Mouse (Mus musculus): ENCODE data around the gene Kcnj14. TPM values are rescaled to one million over a fixed set of nuclear protein-coding genes. Genes with fewer than 3 reads are reported as not detected.

Gene Kcnj14
- polyA plus RNA-seq, 1 experiment from 2014 or later = 0.32 TPM

DNA sequence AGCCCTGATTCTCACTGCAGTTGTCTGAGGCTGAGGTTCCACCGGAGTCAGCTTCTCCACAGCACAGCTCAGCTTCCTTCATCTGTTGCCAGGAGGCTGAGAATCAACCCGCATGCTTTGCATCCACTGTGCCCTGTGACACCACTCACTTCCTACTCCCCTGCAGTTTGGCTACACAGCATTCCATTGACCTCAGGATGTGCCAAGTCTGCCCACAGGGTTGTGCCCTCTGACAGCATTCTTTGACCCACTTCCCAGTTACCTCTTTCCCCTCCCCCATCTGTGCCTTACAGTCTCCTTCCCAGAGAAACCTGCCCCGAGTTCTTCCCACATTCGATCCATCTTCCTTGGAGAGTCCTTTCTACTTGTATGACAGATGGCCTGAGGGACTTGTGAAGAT lies 42.3 kb downstream of the Kcnj14 start:
- H3K4me2 ChIP-seq (ENCODE audit: low read depth, low read length) = no peak overlapping the region
- H3K4me1 ChIP-seq (ENCODE audit: insufficient read depth) = peaks cover 10% of the 10 kb centered on the region
- DNase-seq = no peak
- 55% methylated on average over 4 of the region's 4 CpGs for WGBS (ENCODE audit: insufficient replicate concordance)
- H3K9ac ChIP-seq (replicated peaks) = no peak overlapping the region
- H3K36me3 ChIP-seq (replicated peaks; ENCODE audit: insufficient read depth, low read length) = no peaks in the 10 kb centered on the region
- H3K27me3 ChIP-seq (ENCODE audit: insufficient read depth, low read length) = peaks cover 51% of the 10 kb centered on the region
- TF ChIP-seq CTCF (IDR thresholded peaks at IDR 0.05; ENCODE audit: low read depth) (no peak), EP300 (IDR thresholded peaks at IDR 0.05; ENCODE audit: low read depth) (no peak)
- no peaks in the 10 kb centered on the region for H3K9me3 ChIP-seq (ENCODE audit: low read length)
- ATAC-seq = no peak
- no peak overlapping the region for H3K4me3 ChIP-seq (ENCODE audit: low read depth, low read length)
- H3K27ac ChIP-seq (ENCODE audit: low read depth) = no peak overlapping the region

DNA sequence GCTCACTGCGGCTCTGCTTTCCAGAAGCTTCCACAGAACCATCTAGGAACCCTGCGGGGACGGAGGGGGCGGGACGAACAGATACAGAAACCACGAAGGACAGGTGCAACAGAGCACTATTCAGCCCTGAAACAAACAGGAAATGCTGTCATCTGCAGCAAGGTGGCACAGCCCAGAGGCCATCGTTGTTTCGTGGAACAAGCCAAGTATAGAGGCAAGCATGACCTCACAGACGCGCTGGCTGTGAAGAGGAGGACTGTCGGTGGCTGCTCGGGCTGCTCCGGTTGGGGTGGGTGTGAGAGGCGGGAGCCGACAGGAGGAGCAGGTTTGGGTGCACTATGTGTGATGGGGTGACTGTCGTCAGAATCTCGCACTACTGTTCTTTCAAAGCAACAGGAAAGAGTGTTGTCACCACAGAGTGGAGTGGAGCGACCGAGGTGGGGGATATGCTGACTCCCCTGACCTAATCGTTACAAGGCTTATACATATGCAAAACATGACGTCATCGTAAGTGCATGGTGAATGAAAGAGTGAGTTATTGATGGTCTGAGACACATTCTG lies 45.4 kb downstream of the Kcnj14 start:
- no peak for DNase-seq
- peaks cover 10% of the 10 kb centered on the region for H3K4me1 ChIP-seq (ENCODE audit: insufficient read depth)
- no peak for TF ChIP-seq CTCF (IDR thresholded peaks at IDR 0.05; ENCODE audit: low read depth)
- H3K36me3 ChIP-seq (replicated peaks; ENCODE audit: insufficient read depth, low read length) = no peaks in the 10 kb centered on the region
- H3K9ac ChIP-seq (replicated peaks) = no peak overlapping the region
- H3K27ac ChIP-seq (ENCODE audit: low read depth) = no peak overlapping the region
- H3K4me2 ChIP-seq (ENCODE audit: low read depth, low read length) = peak overlapping the region; percentile 42
- no peak overlapping the region for H3K4me3 ChIP-seq (ENCODE audit: low read depth, low read length)
- peak; percentile 16; the same call in 1 of the 2 replicates for ATAC-seq
- H3K27me3 ChIP-seq (ENCODE audit: insufficient read depth, low read length) = peaks cover 19% of the 10 kb centered on the region
- H3K9me3 ChIP-seq (ENCODE audit: low read length) = no peaks in the 10 kb centered on the region
- 19% methylated on average over 22 of the region's 22 CpGs for WGBS (ENCODE audit: insufficient replicate concordance)

DNA sequence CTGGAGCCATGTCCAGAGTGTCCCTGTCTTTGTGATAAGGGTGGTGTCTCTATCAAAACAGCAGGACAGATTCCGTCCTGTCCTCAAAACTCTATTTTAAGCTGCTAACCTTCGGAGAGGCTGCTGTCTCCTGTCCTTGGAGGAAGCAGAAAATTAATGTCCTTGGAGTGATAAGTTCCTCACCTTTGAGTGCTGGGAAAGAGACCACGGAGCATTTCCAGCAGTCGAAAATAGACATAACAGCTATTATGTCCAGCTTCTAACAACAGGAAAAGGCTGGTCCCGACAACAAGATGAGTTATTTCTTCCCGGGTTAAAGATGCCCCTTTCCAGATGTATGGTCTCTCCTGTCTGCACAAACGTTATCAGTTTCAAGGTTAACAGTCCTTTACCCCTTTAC lies 49.3 kb downstream of the Kcnj14 start:
- no peak overlapping the region for H3K9ac ChIP-seq (replicated peaks)
- WGBS (ENCODE audit: insufficient replicate concordance) = 53% methylated on average over 7 of the region's 7 CpGs
- H3K27me3 ChIP-seq (ENCODE audit: insufficient read depth, low read length) = 0 out of 2 replicates have a peak, but pooled peaks cover 2% of the 10 kb centered on the region
- H3K4me1 ChIP-seq (ENCODE audit: insufficient read depth) = peaks cover 4% of the 10 kb centered on the region; the same call in 1 of the 2 replicates
- no peak overlapping the region for H3K4me2 ChIP-seq (ENCODE audit: low read depth, low read length)
- DNase-seq = no peak
- TF ChIP-seq EP300 (IDR thresholded peaks at IDR 0.05; ENCODE audit: low read depth) = no peak
- TF ChIP-seq CTCF (IDR thresholded peaks at IDR 0.05; ENCODE audit: low read depth) = no peak
- H3K9me3 ChIP-seq (ENCODE audit: low read length) = no peaks in the 10 kb centered on the region
- ATAC-seq = no peak
- no peak overlapping the region for H3K27ac ChIP-seq (ENCODE audit: low read depth)
- H3K36me3 ChIP-seq (replicated peaks; ENCODE audit: insufficient read depth, low read length) = no peaks in the 10 kb centered on the region
- no peak overlapping the region for H3K4me3 ChIP-seq (ENCODE audit: low read depth, low read length)

DNA sequence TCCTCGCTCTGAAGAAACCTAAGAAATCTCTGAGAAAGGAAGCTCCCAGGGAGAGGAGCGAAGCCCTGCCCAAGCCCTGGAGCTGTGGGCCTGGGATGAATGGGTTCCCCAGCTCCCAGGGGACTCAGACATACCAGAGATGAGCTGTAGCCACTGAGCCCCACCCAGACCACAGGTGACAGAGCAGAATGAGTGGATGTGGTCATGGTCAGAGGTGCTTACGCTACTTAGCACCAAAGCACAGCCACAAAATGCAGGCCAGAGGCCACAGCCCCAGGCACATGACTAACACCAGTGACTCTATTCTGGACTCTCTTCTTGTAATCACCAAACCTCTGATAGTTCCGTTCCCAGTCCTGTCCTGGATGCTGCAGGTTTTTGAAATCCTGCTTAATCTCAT lies 53.5 kb downstream of the Kcnj14 start:
- ATAC-seq = no peak
- no peak overlapping the region for H3K9ac ChIP-seq (replicated peaks)
- no peak overlapping the region for H3K4me3 ChIP-seq (ENCODE audit: low read depth, low read length)
- WGBS (ENCODE audit: insufficient replicate concordance) = 61% methylated on average over 4 of the region's 4 CpGs
- TF ChIP-seq EP300 (IDR thresholded peaks at IDR 0.05; ENCODE audit: low read depth) (no peak), CTCF (IDR thresholded peaks at IDR 0.05; ENCODE audit: low read depth) (no peak)
- no peaks in the 10 kb centered on the region for H3K9me3 ChIP-seq (ENCODE audit: low read length)
- H3K27ac ChIP-seq (ENCODE audit: low read depth) = no peak overlapping the region
- H3K4me2 ChIP-seq (ENCODE audit: low read depth, low read length) = no peak overlapping the region
- no peaks in the 10 kb centered on the region for H3K36me3 ChIP-seq (replicated peaks; ENCODE audit: insufficient read depth, low read length)
- DNase-seq = no peak
- no peaks in the 10 kb centered on the region for H3K27me3 ChIP-seq (ENCODE audit: insufficient read depth, low read length)
- no peaks in the 10 kb centered on the region for H3K4me1 ChIP-seq (ENCODE audit: insufficient read depth)

DNA sequence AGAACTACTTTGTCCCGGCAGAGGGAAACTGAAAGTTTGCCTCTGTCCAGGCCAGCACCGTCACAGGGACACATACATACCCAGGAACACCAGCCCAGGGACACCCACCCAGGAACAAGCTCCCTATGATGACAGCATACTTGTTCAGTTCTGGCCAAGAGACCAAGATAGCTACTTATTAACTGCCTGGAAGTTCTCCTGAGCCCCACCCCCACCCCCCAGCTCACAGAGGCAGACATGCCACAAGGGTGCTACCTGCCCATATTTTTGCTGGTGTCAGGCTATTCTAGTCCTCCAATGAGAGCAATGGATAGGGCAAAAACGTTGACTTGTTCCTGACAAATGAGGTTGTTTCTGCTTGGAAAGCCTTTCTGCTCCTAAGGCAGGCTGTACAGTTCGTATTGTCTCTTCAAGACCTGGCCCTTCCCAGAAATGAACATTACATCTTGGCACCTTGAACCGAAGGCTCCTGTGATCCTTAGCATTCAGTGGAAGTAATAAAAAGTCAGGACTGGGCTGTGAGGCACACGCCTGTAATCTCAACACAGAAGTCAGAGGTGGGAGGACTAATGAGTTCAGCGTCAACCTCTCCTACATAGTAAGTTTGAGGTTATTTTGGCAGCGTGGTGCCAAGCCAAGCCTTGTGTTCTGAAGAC lies 54.0 kb downstream of the Kcnj14 start:
- ATAC-seq = peak; percentile 83
- Histone ChIP-seq H3K9ac (replicated peaks) (no peak overlapping the region), H3K27ac (ENCODE audit: low read depth) (no peak overlapping the region), H3K4me1 (ENCODE audit: insufficient read depth) (no peaks in the 10 kb centered on the region), H3K9me3 (ENCODE audit: low read length) (no peaks in the 10 kb centered on the region), H3K27me3 (ENCODE audit: insufficient read depth, low read length) (no peaks in the 10 kb centered on the region), H3K4me3 (ENCODE audit: low read depth, low read length) (no peak overlapping the region), H3K4me2 (ENCODE audit: low read depth, low read length) (0 out of 2 replicates have a peak overlapping the region, but pooled peaks have one; percentile 9), H3K36me3 (replicated peaks; ENCODE audit: insufficient read depth, low read length) (no peaks in the 10 kb centered on the region)
- 55% methylated on average over 8 of the region's 8 CpGs for WGBS (ENCODE audit: insufficient replicate concordance)
- no peak for TF ChIP-seq CTCF (IDR thresholded peaks at IDR 0.05; ENCODE audit: low read depth)
- TF ChIP-seq EP300 (IDR thresholded peaks at IDR 0.05; ENCODE audit: low read depth) = no peak
- DNase-seq = peak; percentile 39

DNA sequence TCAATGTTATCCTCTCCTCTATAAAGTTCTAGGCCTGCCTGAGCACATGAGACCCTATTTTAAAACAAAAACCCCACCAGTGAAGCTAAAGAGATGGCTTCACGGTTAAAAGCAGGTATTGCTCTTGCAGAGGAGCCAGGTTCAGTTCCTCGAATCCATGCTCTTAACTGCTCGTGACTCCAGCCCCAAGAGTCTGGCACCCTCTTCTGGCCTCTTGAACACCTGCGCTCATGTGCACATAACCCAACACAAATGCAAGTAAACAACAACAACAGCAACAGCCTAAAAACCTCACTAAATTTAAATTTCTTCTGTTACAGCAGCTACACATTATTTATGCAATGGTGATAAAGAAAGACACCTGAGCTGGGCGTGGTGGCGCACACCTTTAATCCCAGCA lies 57.1 kb downstream of the Kcnj14 start:
- ATAC-seq = no peak
- WGBS (ENCODE audit: insufficient replicate concordance) = 87% methylated on average over 6 of the region's 6 CpGs
- DNase-seq = no peak
- H3K4me3 ChIP-seq (ENCODE audit: low read depth, low read length) = no peak overlapping the region
- H3K9me3 ChIP-seq (ENCODE audit: low read length) = no peaks in the 10 kb centered on the region
- no peak for TF ChIP-seq EP300 (IDR thresholded peaks at IDR 0.05; ENCODE audit: low read depth)
- no peak for TF ChIP-seq CTCF (IDR thresholded peaks at IDR 0.05; ENCODE audit: low read depth)
- H3K4me2 ChIP-seq (ENCODE audit: low read depth, low read length) = no peak overlapping the region
- no peaks in the 10 kb centered on the region for H3K36me3 ChIP-seq (replicated peaks; ENCODE audit: insufficient read depth, low read length)
- no peaks in the 10 kb centered on the region for H3K27me3 ChIP-seq (ENCODE audit: insufficient read depth, low read length)
- no peak overlapping the region for H3K9ac ChIP-seq (replicated peaks)
- H3K27ac ChIP-seq (ENCODE audit: low read depth) = no peak overlapping the region
- H3K4me1 ChIP-seq (ENCODE audit: insufficient read depth) = no peaks in the 10 kb centered on the region
